8 mouse cellular contexts compared by ENCODE assay signal in the genomic region with DNA sequence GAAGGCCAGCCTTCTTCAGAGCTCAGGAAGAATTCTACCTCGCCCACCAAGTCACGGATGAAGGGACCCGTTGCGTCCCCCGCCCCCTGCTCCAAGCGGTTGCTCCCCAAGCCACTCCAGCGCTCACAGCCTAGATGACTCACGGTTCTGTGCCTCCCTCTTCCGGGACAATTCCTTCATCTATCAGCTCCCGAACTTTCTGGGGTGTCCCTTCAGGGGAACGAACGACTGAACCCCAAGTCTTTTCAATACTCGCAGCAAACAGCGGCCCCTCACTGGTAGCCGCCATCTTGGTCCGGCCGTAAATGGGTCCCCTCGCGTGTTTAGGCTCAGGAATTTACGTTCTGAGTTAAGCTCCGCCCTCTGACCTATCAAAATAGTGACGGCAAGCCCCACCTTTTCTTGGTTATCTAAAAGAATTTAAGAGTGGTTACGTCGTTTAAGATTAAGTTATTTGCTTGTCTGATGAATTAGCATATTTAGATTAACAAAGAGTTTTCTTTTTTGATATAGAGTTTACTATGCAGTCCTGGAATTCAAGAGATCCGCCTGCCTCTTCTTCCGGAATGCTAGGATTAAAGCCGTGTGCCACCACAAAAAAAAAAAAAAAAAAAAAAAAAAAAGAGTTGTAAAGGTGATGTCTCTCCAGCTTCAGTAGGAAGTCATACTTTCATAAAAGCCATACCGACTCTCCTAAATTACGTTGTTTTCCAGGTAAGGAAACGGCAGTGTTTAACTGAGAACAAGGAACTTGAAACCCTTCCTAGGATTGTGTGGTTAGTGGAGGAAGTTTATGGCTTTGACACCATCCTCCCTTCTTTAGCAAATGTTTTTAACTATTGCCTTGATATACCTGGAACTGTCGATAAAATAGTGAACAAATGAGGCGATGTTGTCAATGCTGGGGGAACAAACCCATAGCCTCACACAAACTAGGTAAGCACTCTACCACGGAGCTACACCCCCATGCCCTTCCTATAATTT. TPM values are rescaled to one million over a fixed set of nuclear protein-coding genes. Genes with fewer than 3 reads are reported as not detected.
A peak's percentile ranks its signal among the peaks of the same experiment; 100 is the strongest.
DNase-seq lines count a peak whose midpoint lies in the region; ATAC-seq lines count a peak whose summit lies in the region.

TSS of gene Zc3hc1 (minus strand) at position 315 of the 984 bp plus-strand sequence.

- peak; percentile 79 for DNase-seq in Muller cell, postnatal 12 days (ENCODE audit: inconsistent ontology term)
- DNase-seq in cerebellum, adult 9-10 months = peak; percentile 81
- peak; percentile 58 to 85 for DNase-seq in frontal cortex, adult 2 months (ENCODE audit: extremely low spot score in 1 of 2, low spot score in 1 of 2)
- DNase-seq in hindbrain, embryonic 11.5 days (ENCODE audit: low spot score) = peak; percentile 86
- DNase-seq in layer of hippocampus, postnatal 10 days (ENCODE audit: low spot score in 2 of 2) = peak; percentile 68 to 77
- peak; percentile 88 for DNase-seq in lung, postnatal 10 days
- peak; percentile 72 for DNase-seq in ovary, postnatal 36 days (ENCODE audit: low spot score)
- peak; percentile 78 for DNase-seq in thymus, postnatal 25 days

- peak; percentile 71; the same call in 1 of the 2 replicates for ATAC-seq in hindbrain, embryonic 11.5 days (ENCODE audit: low FRiP score)

- H3K4me3 ChIP-seq in hindbrain, embryonic 11.5 days (ENCODE audit: low read depth, low read length) = peak within 1 kb of the TSS; percentile 79

- H3K4me1 ChIP-seq in hindbrain, embryonic 11.5 days (replicated peaks; ENCODE audit: control insufficient read depth, insufficient read depth, low read length) = no peaks in the 10 kb centered on the region

- H3K9ac ChIP-seq in hindbrain, embryonic 11.5 days (ENCODE audit: low read depth, low read length) = peak within 1 kb of the TSS; percentile 78

- H3K27me3 ChIP-seq in hindbrain, embryonic 11.5 days (ENCODE audit: control insufficient read depth, insufficient read depth, low read length) = no peaks in the 10 kb centered on the region

- peak within 1 kb of the TSS; percentile 33 for H3K4me2 ChIP-seq in hindbrain, embryonic 11.5 days (replicated peaks; ENCODE audit: low read depth, low read length)

- WGBS in hindbrain, embryonic 11.5 days = 18% methylated on average over 33 of the region's 33 CpGs

- no peaks in the 10 kb centered on the region; the same call in 1 of the 2 replicates for H3K36me3 ChIP-seq in hindbrain, embryonic 11.5 days (ENCODE audit: control insufficient read depth, insufficient read depth, low read length)

- no peaks in the 10 kb centered on the region for H3K9me3 ChIP-seq in hindbrain, embryonic 11.5 days (ENCODE audit: control insufficient read depth, low read length)

- 0 out of 2 replicates have a peak within 1 kb of the TSS, but pooled peaks have one; percentile 47 for H3K27ac ChIP-seq in hindbrain, embryonic 11.5 days (ENCODE audit: low read depth, low read length)

RNA-seq across cellular contexts. Expression of gene Zc3hc1, which starts in this region (rescaled TPM):
- 24.4 and 25.4 TPM in 2 replicates for polyA plus RNA-seq in frontal cortex, adult 2 months (2012; rRNA removed)
- polyA plus RNA-seq in hindbrain, embryonic 11.5 days (2014; fragmentation: Nextera tagmentation; extraction: Ambion mirVana) = 69.3 and 79.1 TPM in 2 replicates
- 10 to 100 TPM; 27.4 to 27.6 TPM for total RNA-seq in layer of hippocampus, postnatal 10 days (2021)

Comparison
In these comparisons a context has a peak if more than half of its experiments do, and no peak if none do; other contexts are left out.
1. Peak in every context shown above with its lines: DNase-seq, ATAC-seq, H3K4me3 ChIP-seq and H3K27ac ChIP-seq.